Mouse (Mus musculus): ENCODE measurements at regions not wholly inside any gene's neighbourhood (a gene's known extent, or its start where the extent isn't known, plus 50 kb on each side); places are given as distances from the start of the nearest gene placed in this dataset.
"Not testable (repeated sequence)": the region's sequence is repeated elsewhere in the genome, so short reads cannot be mapped to it uniquely, and the experiment has no call there.

- DNase-seq = no peak
Observed at GRCm38 (mm10) chr4:22787866-22788265, 299.7 kb upstream of the Pou3f2 start.

- not testable (repeated sequence) for DNase-seq
Observed at GRCm38 (mm10) chr4:22763026-22763425, 274.9 kb upstream of the Pou3f2 start.
